Mouse (Mus musculus): ENCODE results near the gene Cox8b. TPM values are rescaled to one million over a fixed set of nuclear protein-coding genes. Genes with fewer than 3 reads are reported as not detected.
A peak's percentile ranks its signal among the peaks of the same experiment; 100 is the strongest.
"Not testable (repeated sequence)": the region's sequence is repeated elsewhere in the genome, so short reads cannot be mapped to it uniquely, and the experiment has no call there.

The Cox8b gene
- total RNA-seq, 2 experiments from 2014 or later = 1,771 to 1,883 TPM

DNA sequence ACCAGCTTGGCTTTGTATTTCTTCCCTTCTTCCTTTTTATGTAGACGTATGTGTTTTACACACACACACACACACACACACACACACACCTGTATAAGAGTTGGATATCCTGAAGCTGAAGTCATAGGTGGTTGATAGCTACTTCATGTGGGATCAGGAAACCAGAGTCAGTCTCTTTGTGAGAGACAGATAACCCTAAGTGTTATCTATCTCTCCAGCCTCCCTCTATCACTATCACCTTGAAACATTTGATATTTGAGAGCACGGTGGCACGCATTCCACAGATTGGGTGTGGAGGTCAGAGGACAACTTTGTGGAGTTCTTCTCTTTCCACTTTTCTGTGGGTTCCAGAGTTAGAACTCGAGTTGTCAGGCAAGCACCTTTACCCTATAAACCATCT lies 19.7 kb upstream of the Cox8b start:
- intact Hi-C loops (cut with DNase I) = no loop called here
- no peak for DNase-seq

DNA sequence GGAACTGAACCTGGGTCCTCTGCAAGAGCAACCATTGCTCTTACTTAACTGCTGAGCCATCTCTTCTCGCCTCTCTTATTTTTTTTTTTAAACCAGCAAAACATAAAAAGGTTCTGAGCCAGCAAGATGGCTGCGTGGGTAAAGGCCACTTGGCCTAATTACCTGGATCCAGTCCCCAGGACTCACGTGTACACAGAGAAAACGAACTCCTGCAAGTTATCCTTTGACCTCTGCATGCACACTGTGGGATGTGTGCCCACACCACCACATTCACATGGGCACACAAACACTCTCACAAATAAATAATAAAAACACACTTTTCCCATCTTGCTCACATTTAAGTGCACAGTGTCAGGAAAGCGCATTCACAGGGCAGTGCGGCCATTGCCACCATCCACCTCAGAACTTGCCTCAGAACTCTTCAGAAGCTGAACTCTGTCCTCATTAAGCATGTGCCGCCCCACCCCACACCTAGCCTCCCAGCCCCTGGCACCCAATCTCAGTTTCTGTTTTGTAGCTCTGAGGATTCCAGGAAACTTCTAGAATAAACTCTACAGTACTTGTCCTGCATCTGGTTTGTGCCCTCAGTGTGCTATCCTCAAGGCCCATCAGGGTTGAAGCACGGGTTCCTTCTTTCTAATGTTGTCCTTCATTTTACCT lies 13.9 kb upstream of the Cox8b start:
- intact Hi-C loops (cut with DNase I) = no loop called here

DNA sequence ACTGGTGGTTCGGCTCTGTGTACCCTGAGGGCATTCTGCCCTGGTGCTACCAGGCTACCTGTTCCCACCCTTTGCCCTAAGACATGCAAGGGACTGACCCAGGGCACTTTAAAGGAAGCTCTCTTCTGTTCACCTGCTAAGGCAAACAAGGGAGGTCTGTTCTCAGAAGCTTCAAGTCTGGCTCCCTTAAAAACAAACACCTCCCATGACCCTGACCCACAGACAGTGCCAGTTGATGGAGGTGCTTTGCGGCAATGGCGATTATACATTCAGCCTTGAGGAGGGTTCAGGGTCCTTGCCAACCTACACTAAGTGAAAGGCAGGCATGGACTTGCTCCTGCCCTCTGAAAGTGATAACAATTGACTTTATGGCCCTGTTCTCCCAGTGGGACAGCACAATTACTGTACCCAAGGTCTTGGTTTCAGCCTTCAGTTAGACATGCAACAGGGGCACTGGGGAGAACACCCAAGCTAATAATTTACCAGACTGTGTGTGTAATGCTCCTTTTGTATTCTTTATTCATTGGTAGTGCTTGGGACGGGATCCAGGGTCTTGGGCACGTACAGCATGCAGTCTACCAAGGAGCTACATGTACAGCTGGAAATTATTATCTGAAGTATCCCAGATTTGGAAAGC lies 12.7 kb upstream of the Cox8b start:
- DNase-seq = no peak
- intact Hi-C loops (cut with DNase I) = no loop called here

More for the DNA sequence above, 13.9 kb upstream of the Cox8b start:
- no peak for DNase-seq

DNA sequence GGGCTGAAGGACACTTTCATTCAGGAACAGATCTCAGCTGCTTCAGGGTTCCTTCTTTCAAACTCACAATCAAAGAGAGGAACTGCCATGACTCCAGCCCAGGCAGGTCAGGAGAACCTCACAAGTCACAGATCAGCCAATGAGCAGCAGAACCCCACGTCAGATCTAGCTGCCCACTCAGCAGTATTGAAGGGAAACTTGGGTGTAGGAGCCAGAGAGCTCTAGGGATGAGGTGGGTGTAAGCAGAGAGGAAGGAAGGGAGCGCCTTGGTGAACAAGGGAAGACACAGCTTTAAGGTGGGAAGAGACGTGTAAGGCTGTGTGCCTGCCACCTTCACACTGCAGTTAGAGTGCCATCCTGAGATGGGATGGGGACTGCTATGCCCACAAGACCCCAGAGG lies 12.0 kb upstream of the Cox8b start:
- no peak for DNase-seq
- intact Hi-C loops (cut with DNase I) = no loop called here

DNA sequence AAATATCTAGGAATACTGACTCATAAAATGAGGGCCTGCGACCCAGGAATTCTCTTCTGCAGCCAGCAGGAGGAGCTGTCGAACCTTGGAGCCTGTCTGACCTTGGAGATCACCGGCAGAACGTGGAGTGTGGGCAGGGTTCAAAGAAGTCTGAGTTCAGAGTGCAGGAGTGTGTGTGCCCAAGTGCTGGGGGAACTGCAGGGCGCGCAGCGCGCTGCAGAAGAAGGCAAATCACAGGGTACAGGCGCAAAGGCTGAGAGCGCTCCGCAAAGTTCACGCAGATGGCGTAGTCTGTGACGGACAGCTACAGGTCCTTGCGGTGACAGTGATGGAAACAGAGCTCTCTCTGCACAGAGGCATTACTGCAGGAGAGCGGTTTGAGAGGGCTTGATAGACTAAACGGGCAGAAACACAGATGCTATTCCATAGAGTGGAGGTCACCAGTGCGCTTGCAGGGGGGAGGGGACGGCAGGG lies 8.4 kb upstream of the Cox8b start:
- DNase-seq = peak; percentile 85 to 90
- intact Hi-C loops (cut with DNase I) = loop anchor here (1.0 to 5.0 kb wide), 6 partner anchors 32 to 268 kb away; partner anchors contain the start of genes Gm45717, Ifitm2 and Pgghg

DNA sequence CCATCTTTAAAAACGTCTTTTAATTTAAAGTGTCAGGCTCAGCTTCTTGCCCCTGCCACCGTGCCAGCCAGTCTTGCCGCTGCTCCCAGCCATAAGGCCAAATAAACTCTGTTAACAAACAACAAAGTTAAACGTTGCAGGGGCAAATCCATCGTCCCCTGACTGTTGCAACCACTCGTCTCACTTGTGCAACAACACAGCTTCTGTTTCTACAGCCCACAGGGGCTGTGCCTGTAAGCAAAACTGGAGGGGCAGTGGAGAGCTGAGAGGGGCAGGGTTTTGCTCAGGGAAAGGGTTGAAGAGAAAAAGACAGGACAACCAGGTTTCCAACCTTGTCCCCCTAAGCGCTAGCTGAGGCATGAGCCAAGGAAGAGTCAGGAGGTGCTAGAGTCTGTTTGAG lies 7.9 kb upstream of the Cox8b start:
- DNase-seq = no peak
- intact Hi-C loops (cut with DNase I) = loop anchor here (1.0 to 5.0 kb wide), 5 partner anchors 33 to 269 kb away; partner anchors contain the start of genes Gm45717, Ifitm2 and Pgghg

DNA sequence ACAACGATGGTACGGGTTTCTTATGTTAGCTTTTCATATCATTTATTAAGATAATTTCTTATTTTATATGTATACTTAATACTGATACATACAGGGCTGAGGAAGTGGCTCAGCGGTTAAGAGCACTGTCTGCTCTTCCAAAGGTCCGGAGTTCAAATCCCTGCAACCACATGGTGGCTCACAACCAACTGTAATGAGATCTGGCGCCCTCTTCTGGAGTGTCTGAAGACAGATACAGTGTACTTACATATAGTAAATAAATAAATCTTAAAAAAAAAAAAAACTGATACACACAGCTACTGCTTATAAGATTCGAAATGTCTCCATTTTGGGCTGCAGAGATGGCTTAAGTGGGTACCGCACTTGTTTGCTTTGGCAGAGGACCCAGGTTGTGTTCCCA lies 7.5 kb upstream of the Cox8b start:
- intact Hi-C loops (cut with DNase I) = loop anchor here (1.0 to 5.0 kb wide), 5 partner anchors 33 to 269 kb away; partner anchors contain the start of genes Gm45717, Ifitm2 and Pgghg
- peak in 1 of 2 experiments; percentile 10 for DNase-seq

DNA sequence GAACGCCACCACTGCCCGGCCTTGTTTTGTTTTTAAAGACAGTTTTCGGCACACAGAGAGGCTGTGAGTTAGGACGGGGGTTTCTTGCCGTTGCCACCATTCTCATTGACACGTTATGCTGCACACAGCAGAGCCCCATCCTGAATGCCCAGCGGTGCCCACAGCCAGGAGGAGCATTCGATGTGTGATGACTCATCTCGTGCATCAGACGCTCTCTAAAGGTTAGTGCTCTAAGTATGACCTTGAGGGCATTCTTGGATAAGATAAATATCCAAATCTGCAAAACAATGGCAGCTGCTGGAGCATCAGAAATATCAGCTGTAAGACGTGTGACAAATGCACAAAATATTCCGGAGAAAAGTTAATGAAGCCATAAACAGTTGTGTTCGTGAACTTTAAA lies 6.9 kb upstream of the Cox8b start:
- intact Hi-C loops (cut with DNase I) = loop anchor here (5.0 kb wide), 1 partner anchor 50 kb away; the partner anchor contains the start of genes Gm45717 and Ifitm2

DNA sequence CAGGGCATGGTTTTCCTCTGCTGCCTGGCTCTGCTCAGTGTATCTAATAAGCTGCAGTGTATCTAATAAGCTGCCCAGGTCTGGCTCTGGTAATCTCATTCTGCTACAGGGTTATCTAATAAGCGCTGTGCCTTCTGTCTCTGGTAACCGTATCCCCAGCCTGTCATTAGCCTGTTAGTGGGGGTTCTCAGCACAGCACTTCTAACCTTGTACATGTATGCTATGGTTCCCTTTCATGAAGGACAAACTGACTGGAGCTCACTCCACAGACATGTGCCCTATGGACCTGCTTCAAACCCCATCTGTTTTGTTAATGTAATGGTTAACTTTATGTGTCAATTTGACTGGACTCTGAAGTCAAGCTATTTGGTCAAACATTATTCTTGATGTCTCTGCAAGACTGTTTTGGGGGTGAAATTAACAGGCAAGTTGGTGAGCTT lies 5.4 kb upstream of the Cox8b start:
- no peak for DNase-seq
- intact Hi-C loops (cut with DNase I) = loop anchor here (5.0 kb wide), 1 partner anchor 52 kb away; the partner anchor contains the start of genes Gm45717 and Ifitm2

More for the DNA sequence above, 6.9 kb upstream of the Cox8b start:
- no peak for DNase-seq

DNA sequence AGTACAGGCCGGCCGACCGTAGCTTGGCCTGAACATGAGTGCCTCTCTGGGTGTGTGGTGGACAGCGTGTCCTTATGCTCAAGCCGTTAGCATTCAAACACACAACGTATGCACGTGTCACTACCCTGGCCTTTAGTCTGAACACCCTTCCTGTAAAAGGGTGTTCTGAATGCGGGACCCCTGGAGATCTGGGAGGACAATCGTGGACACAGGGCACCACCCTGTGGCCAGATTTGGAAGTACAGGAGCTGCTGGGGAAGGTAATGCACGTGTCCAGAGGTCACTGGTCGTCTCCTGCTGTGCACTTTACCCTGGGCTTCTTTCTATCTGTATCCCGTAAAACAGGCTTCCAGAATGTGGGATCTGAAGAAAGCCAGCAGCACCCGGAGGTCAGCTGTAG lies 3.0 kb upstream of the Cox8b start:
- intact Hi-C loops (cut with DNase I) = loop anchor here (1.0 to 2.0 kb wide), 2 partner anchors 59 to 824 kb away; no protein-coding TSS in a partner anchor

DNA sequence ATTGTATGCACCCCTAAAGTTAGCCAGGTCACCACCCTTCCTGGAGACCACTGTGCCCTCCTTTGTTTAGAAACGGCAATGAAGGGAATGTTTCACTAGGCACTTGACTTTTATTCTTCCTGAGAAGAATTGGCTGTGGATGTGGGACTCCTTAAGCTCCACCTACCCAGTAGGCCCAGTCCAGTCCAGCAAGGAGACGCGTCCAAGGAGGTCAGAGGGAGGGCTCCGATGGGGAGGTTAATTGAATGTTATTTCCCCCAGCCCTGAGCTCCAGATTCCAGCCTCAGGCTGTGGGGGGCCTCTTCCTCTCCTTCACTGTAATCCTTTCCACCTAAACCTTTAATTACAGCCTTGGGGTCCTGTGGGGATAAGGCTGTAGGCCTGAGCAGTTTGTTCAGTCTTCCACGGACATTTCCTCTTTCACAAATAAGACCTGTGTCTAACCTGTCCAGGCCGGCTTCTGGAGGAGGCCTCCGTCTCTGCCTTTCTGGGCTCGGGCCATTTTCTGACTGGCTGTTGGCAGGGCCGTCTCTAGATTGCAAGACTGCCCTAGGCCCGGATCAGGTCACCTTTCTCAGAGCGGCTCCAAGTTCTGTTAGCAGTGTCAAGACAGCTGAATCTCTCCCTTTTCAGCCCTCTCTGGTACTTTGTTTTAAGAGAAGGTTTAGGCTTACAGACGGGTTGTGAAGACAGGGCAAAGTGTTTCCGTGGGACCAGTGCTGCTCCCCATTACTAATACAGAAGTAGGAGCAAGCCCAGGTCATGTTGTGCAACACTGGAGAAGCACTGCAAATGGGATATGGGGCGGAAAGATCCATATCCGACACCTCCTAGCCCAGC lies 2.0 kb upstream of the Cox8b start:
- DNase-seq = peak; percentile 44 to 50
- intact Hi-C loops (cut with DNase I) = loop anchor here (2.0 kb wide), 1 partner anchor 823 kb away; no protein-coding TSS in a partner anchor

More for the DNA sequence above, 3.0 kb upstream of the Cox8b start:
- DNase-seq = peak; percentile 83 to 92

DNA sequence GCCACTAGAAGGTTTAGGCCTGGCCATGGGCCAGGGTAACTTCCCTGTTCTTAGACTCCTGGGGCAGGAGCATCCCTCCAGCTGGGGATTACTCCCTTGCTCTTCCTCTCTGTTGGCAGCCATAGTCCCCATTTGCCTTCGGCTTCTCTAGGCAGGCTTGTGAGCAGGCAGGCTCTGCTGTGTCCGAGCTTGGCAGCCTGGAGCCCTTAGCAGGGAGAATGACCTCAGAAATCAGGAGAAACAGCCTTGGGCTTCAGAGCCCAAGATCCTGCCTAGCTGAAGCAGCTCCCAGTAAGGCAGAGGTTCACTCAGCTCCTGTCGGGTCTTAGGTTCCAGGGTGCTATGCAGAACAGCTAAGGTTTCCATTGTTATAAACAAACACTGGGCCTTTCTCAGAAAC lies 1.1 kb downstream of the Cox8b start:
- DNase-seq = peak; percentile 15 to 26
- intact Hi-C loops (cut with DNase I) = no loop called here

DNA sequence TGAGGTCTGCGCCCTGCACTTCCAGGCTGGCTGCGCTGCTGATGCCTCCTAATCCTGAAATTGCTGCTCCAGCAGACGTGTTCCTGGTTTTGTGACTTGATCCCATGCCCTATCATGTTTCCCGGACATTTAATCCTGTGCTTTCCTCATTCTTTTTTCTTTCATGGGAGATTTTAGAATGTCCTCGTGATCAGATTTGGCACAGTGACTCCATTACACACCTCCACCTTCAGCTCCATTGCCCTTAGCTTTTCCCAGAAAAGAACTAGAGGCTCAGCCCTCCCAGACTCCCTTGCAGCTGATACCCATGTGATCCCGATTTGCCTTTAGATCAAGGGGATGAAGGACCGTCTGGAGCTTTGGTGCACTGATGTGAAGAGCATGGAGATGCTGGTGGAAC lies 2.4 kb downstream of the Cox8b start:
- DNase-seq = no peak
- intact Hi-C loops (cut with DNase I) = no loop called here

DNA sequence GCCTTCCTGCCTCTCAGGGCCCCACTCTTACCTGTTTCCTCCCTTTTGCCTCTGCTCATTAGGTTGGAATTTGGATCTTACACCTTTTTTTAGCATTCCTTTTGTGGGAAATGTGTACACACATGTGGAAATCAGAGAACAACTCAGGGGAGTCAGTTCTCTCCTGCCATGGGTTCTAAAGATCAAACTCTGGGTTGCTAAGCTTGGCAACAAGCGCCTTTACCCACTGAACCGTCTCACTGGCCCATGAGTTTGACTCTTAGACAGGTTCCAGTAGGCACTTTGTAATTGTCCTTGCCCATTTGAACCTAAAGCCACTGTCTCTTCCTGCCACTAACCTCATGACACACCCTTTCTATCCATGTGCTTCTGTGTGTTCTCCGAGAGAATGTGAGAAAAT lies 5.6 kb downstream of the Cox8b start:
- intact Hi-C loops (cut with DNase I) = no loop called here
- DNase-seq = no peak

DNA sequence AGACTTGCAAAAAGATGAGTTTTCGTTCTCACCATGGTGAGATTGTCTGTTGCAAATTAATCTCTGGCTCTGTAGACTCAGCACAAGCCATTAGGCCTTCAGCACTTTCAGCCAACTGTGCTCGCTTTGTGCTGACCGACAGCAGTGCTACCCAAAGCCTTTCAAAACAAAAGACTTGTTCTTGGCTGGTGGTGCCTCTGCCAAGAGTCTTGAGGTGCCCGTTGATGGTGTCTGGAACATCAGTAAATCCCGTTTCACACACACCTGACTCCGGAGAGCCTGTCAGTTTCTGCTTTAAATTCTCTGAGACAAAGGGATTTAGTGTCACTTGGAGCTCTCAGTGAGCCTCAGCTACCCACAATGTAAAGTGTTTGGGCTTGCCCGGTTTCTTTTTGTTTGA lies 6.2 kb downstream of the Cox8b start:
- intact Hi-C loops (cut with DNase I) = no loop called here
- no peak for DNase-seq

DNA sequence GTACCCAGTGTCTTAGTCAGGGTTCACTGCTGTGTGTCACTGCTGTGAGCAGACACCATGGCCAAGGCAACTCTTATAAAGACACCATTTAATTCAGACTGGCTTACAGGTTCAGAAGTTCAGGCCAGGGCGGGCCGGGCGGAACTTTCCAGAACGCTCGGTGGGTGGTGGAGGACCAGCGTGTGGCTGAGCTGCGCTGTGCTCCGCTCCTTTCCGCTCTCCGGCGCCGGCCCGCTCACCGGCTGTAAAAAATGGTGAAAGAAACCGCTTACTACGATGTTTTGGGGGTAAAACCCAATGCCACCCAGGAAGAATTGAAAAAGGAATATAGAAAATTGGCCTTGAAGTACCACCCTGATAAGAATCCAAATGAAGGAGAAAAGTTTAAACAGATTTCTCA lies 9.6 kb downstream of the Cox8b start:
- DNase-seq; intact Hi-C loops (cut with DNase I): not testable (repeated sequence)

DNA sequence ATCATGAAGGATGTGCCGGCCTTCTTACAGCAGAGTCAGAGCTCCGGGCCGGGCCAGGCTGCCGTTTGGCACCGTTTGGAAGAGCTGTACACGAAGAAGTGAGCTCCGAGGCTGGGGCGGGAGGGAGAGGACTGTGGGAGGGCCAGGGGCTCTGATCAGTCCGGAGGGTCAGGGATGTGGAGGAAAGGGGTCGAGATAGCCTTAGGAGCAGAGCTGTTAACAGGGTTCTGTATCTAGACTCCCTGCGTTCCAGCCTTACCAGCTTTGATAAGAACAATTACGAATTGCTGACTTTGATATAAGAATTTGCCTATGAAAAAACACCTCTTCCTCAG lies 17.8 kb downstream of the Cox8b start:
- no peak for DNase-seq
- intact Hi-C loops (cut with DNase I) = no loop called here

DNA sequence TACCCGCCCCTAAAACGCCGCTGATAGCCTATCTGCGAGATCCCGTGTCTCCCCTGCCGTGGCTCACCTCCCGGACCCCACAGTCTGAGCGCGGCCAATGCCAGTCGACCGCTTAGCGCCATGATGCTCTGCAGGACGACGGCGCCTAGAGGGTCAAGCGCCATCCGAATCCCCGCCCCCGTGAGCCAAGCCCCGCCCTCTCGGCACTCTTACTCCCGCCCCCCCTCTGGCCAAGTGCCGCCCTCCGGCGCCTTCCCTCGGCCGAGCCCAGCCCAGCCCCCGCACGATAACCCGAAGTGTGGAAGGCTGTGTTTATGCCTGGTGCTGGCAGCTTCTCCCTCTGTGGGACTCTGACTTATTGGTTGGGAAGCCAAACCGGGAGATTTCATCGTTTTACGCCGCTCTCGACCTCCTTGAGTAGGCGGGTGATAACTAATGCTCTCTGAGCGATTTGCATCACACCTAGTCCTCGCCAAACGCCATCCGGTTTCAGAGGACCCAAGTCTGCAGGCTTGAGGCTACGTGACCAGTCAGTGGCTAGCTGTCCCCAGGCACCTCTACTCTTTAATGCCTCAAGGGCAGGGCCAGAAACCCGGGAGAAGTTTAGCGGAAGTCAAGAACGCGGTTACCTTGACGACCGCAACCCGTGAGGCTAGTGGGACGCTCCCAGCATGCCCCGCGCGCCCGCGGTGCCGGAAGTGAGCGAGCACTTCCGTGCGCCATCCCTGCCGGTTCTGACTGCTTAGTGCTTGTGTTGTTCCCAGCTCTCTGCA lies 18.4 kb downstream of the Cox8b start, which contains the start of the genes Psmd13 and Sirt3:
TSS of gene Psmd13 (plus strand) at position 273 of the 773 bp plus-strand sequence.
TSS of gene Sirt3 (minus strand) at position 614 of the 773 bp plus-strand sequence.
- peak; percentile 96 for DNase-seq
- intact Hi-C loops (cut with DNase I) = loop anchor here (1.0 kb wide), 1 partner anchor 25 kb away; the partner anchor contains the start of gene Bet1l

DNA sequence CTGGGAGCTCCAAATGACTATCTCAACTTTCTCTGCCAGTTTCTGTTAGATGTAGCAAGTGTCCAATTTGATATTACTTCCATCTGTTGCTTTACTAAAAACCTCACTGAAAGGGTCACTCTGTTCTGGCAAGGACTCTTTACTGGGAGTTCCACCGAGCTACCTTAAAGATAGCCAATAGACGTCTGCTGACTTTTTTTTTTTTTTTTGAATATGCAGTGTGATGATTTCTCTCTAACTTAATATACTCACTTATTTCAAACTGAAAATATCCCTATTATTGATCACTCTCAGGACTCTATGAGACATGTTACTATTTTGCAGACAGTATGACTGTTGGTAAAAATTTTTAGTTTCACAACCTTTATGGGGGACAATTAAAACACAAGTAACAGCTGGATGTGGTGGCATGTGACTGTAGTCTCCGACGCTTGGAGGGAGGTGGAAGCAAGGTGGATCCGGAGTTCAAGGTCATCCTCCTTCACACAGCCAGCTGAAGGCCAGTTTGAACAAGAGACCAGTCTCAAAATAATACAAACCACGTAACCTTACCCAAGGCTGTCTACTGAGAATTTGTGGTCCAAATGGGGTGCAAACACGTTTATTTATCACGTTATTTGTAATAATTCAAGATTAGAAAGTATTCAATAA lies 19.3 kb downstream of the Cox8b start:
- DNase-seq = peak in 1 of 2 experiments; percentile 25
- intact Hi-C loops (cut with DNase I) = loop anchor here (1.0 kb wide), 1 partner anchor 24 kb away; the partner anchor contains the start of gene Bet1l
